Mouse (Mus musculus) megakaryocyte, embryonic 14.5 days (primary cell): ENCODE measurements around the gene Fry. TPM values are rescaled to one million over a fixed set of nuclear protein-coding genes. Genes with fewer than 3 reads are reported as not detected.

Source experiments
- H3K27me3 ChIP-seq: replicated peaks from 2 replicates; pipeline ENCODE3; 2012; ENCODE audit warnings: inconsistent platforms
- H3K36me3 ChIP-seq: replicated peaks from 2 replicates; pipeline ENCODE3; 2012; ENCODE audit warnings: low read length, inconsistent platforms, mixed read lengths
- H3K4me1 ChIP-seq: 2 replicates; pipeline ENCODE4 v1.6.1; 2012; ENCODE audit warnings: inconsistent platforms
- H3K4me3 ChIP-seq: replicated peaks from 2 replicates; pipeline ENCODE3; 2012; ENCODE audit warnings: moderate library complexity, mild to moderate bottlenecking, inconsistent platforms
- H3K9me3 ChIP-seq: 2 replicates; pipeline ENCODE4 v1.6.1; 2012; ENCODE audit warnings: inconsistent platforms
- FLI1 ChIP-seq: IDR thresholded peaks from 2 replicates; pipeline ENCODE4 v1.6.1; 2012; ENCODE audit warnings: low read length, inconsistent platforms, mixed read lengths
- GATA1 ChIP-seq: IDR thresholded peaks from 3 replicates; pipeline ENCODE4 v1.6.1; 2012; ENCODE audit warnings: mixed read lengths, low read length, inconsistent platforms, borderline replicate concordance
- polyA plus RNA-seq: library from polyadenylated mRNA; stranded (reverse); fragments of >175 nt; gene quantifications from 2 replicates; pipeline ENCODE4 v1.2.3, GENCODE M21; 2012; ENCODE audit warnings: low replicate concordance; ENCODE audit not compliant: insufficient read depth

Fry gene
- polyA plus RNA-seq, 1 experiment: 1.5 TPM

- no peak for TF ChIP-seq GATA1
- TF ChIP-seq FLI1: no peak
- H3K27me3 ChIP-seq: no peaks in the 10 kb centered on the region
- no peaks in the 10 kb centered on the region for H3K36me3 ChIP-seq
- H3K9me3 ChIP-seq: peaks cover 11% of the 10 kb centered on the region
- peaks cover 18% of the 10 kb centered on the region for H3K4me1 ChIP-seq
- no peak overlapping the region for H3K4me3 ChIP-seq
Observed at GRCm38 (mm10) chr5:150111236-150111635, 7.2 kb upstream of the Fry start.

- Histone ChIP-seq H3K27me3 (no peaks in the 10 kb centered on the region), H3K9me3 (peaks cover 17% of the 10 kb centered on the region), H3K36me3 (peaks cover 5% of the 10 kb centered on the region), H3K4me3 (no peak overlapping the region), H3K4me1 (peaks cover 41% of the 10 kb centered on the region)
- TF ChIP-seq FLI1: no peak
- no peak for TF ChIP-seq GATA1
Observed at GRCm38 (mm10) chr5:150114007-150114406, 4.4 kb upstream of the Fry start.

- Histone ChIP-seq H3K4me3 (no peak overlapping the region), H3K9me3 (peaks cover 10% of the 10 kb centered on the region), H3K27me3 (no peaks in the 10 kb centered on the region), H3K4me1 (peaks cover 48% of the 10 kb centered on the region), H3K36me3 (peaks cover 5% of the 10 kb centered on the region)
- TF ChIP-seq GATA1 (no peak), FLI1 (no peak)
Observed at GRCm38 (mm10) chr5:150114778-150115177, 3.7 kb upstream of the Fry start.

- Histone ChIP-seq H3K9me3 (peaks cover 8% of the 10 kb centered on the region), H3K36me3 (peaks cover 5% of the 10 kb centered on the region), H3K4me3 (peak overlapping the region; percentile 87), H3K27me3 (no peaks in the 10 kb centered on the region), H3K4me1 (peaks cover 48% of the 10 kb centered on the region)
- TF ChIP-seq GATA1 (no peak), FLI1 (no peak)
Observed at GRCm38 (mm10) chr5:150115271-150116092, 3.0 kb upstream of the Fry start.

- H3K4me3 ChIP-seq: peak overlapping the region; percentile 87
- H3K4me1 ChIP-seq: peaks cover 53% of the 10 kb centered on the region
- peaks cover 8% of the 10 kb centered on the region for H3K9me3 ChIP-seq
- no peaks in the 10 kb centered on the region for H3K27me3 ChIP-seq
- H3K36me3 ChIP-seq: peaks cover 9% of the 10 kb centered on the region
- no peak for TF ChIP-seq GATA1
- no peak for TF ChIP-seq FLI1
Observed at GRCm38 (mm10) chr5:150116216-150116905, 2.1 kb upstream of the Fry start.

GRCm38 (mm10) chr5:150116906-150117216 lies 1.6 kb upstream of the Fry start:
- Histone ChIP-seq H3K4me3 (peak overlapping the region; percentile 77), H3K36me3 (peaks cover 9% of the 10 kb centered on the region), H3K27me3 (no peaks in the 10 kb centered on the region), H3K9me3 (peaks cover 8% of the 10 kb centered on the region), H3K4me1 (peaks cover 58% of the 10 kb centered on the region)
- TF ChIP-seq FLI1: no peak

GRCm38 (mm10) chr5:150118124-150118454 lies 356 bp upstream of the Fry start:
- Histone ChIP-seq H3K9me3 (peaks cover 8% of the 10 kb centered on the region), H3K36me3 (peaks cover 17% of the 10 kb centered on the region), H3K27me3 (no peaks in the 10 kb centered on the region), H3K4me1 (peaks cover 62% of the 10 kb centered on the region), H3K4me3 (peak overlapping the region; percentile 96)
- TF ChIP-seq FLI1 (no peak), GATA1 (no peak)

GRCm38 (mm10) chr5:150120676-150121075 lies 2.2 kb downstream of the Fry start:
- Histone ChIP-seq H3K9me3 (peaks cover 8% of the 10 kb centered on the region), H3K27me3 (no peaks in the 10 kb centered on the region), H3K4me3 (no peak overlapping the region), H3K36me3 (peaks cover 29% of the 10 kb centered on the region), H3K4me1 (peaks cover 64% of the 10 kb centered on the region)
- TF ChIP-seq GATA1 (no peak), FLI1 (no peak)

- H3K36me3 ChIP-seq: peaks cover 28% of the 10 kb centered on the region
- peaks cover 61% of the 10 kb centered on the region for H3K4me1 ChIP-seq
- TF ChIP-seq GATA1: no peak
- no peak for TF ChIP-seq FLI1
- H3K27me3 ChIP-seq: no peaks in the 10 kb centered on the region
- no peak overlapping the region for H3K4me3 ChIP-seq
- peaks cover 5% of the 10 kb centered on the region for H3K9me3 ChIP-seq
Observed at GRCm38 (mm10) chr5:150122095-150122494, 3.6 kb downstream of the Fry start.

GRCm38 (mm10) chr5:150122571-150122970 lies 4.1 kb downstream of the Fry start:
- peaks cover under 1% of the 10 kb centered on the region; the same call in 1 of the 2 replicates for H3K9me3 ChIP-seq
- peaks cover 25% of the 10 kb centered on the region for H3K36me3 ChIP-seq
- no peak overlapping the region for H3K4me3 ChIP-seq
- H3K27me3 ChIP-seq: no peaks in the 10 kb centered on the region
- peaks cover 56% of the 10 kb centered on the region for H3K4me1 ChIP-seq
- TF ChIP-seq GATA1 (no peak), FLI1 (no peak)
